Mouse (Mus musculus) MN1 (cell line): Measurements from ENCODE around the gene Tmem136.

Experiments used
- DNase-seq: peaks from one replicate; pipeline ENCODE4 v3.0.0-alpha.2; 2016; ENCODE audit warnings: low spot score

The Tmem136 gene

GRCm38 (mm10) chr9:43076163-43076562 is 40.2 kb downstream of the Tmem136 start:
- no peak for DNase-seq

- no peak for DNase-seq
Observed at GRCm38 (mm10) chr9:43074611-43075010, 41.8 kb downstream of the Tmem136 start.

GRCm38 (mm10) chr9:43071741-43072140 is 44.6 kb downstream of the Tmem136 start:
- DNase-seq, result no peak

DNA sequence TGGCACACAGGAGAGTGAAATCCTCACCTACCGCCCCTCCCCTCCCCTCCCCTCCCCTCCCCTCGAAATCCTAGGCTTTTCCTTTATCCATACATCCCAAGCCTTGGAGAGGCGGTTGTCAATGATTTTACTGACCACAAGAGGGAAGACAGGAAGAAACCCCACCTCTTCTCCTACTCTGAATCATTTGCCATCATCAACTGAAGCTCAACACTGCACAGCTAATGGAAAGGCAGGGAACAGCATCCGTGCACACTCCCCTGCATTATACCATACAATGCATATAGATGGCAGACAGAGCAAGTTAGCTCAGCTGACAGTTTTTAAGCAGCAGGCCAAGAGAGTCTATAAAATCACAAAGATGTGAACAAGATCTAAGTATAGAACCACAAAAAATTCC is 45.2 kb downstream of the Tmem136 start:
- DNase-seq, result no peak

- no peak for DNase-seq
Observed at GRCm38 (mm10) chr9:43070566-43070965, 45.8 kb downstream of the Tmem136 start.

DNA sequence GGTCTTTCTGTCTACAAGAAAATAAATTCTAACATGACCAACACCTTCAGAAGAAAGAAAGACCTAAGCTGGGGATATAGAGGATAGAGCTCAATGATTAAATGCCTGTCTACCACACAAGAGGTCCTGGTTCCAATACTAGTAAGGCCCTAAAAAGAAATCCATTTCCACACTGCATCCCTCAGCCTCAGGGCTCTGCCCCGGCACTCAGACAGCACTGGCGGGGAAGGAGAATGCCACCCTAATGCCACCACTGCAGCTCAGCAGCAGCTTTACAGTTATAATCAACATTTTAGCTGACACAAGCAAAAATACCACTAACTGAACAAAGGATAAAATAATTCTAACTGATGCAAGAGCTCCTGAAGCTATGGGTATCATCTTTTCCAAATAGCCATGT is 46.2 kb downstream of the Tmem136 start:
- DNase-seq, result no peak

- no peak for DNase-seq
Observed at GRCm38 (mm10) chr9:43067896-43068295, 48.5 kb downstream of the Tmem136 start.

- no peak for DNase-seq
Observed at GRCm38 (mm10) chr9:43065231-43065630, 51.1 kb downstream of the Tmem136 start.

DNA sequence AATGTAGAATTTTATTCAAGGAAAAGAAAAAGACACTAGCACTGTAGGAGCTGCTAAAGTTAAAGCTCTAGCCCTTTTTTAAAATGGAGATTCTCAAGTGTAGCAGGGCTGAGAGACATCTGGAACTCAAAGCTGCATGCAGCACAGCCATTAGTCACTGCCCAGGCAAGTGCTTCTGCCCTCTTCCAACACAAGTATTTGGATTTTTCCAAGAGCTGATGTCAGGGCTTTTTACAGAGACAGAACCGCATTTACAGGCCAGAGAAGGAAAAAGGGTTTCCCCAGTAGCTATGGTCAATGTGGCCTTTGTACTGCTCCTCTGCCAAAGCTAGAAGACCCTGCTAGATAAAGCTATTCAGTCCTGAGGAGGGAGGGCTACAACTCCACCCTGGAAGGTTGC is 54.8 kb downstream of the Tmem136 start:
- DNase-seq, result no peak
